In genomic region chr2:121067116-121067515, GRCm38 (mm10) we compare ENCODE assay signal across 25 mouse cellular contexts. TPM values are rescaled to one million over a fixed set of nuclear protein-coding genes. Genes with fewer than 3 reads are reported as not detected.
DNase-seq lines count a peak whose midpoint lies in the region; ATAC-seq and TF ChIP-seq lines count a peak whose summit lies in the region.
"Had no signal": no experiment of that assay in that cellular context is flagged by ENCODE, and none has a peak within 500 bp of the region (broad histone marks: within the 10 kb centered on the region; RNA-seq: fewer than 3 reads in every experiment).

No protein-coding gene starts in this region.

- in situ Hi-C loops in CH12.LX (cut with MboI; ENCODE audit: low pct_ligation_motif_present, low pct_unique_long_range_greater_than_20kb, low sequenced_read_pairs) = no loop called here

- no peak overlapping the region for H3K4me2 ChIP-seq in CH12.LX (ENCODE audit: insufficient read depth, low read depth, poor library complexity, severe bottlenecking)
- H3K4me2 ChIP-seq in liver, embryonic 11.5 days = no peak overlapping the region
- H3K4me2 ChIP-seq: forebrain, embryonic 13.5 days; hindbrain, embryonic 12.5 days had no signal

- dilution Hi-C loops in CH12.LX (cut with MboI; ENCODE audit: extremely low pct_ligation_motif_present, extremely low pct_unique_long_range_greater_than_20kb, low sequenced_read_pairs) = no loop called here

- H3K36me3 ChIP-seq in CH12.LX (replicated peaks in 1 of 2; ENCODE audit: control insufficient read depth in 1 of 2, insufficient read depth in 1 of 2, low read length in 1 of 2) = no peaks in the 10 kb centered on the region
- no peaks in the 10 kb centered on the region for H3K36me3 ChIP-seq in liver, embryonic 11.5 days (ENCODE audit: control insufficient read depth, insufficient read depth, low read length)
- H3K36me3 ChIP-seq: embryonic facial prominence, embryonic 10.5 days; G1E; heart, embryonic 10.5 days; hindbrain, embryonic 12.5 days had no signal

- TF ChIP-seq CTCF in CH12.LX (conservative IDR thresholded peaks at IDR 0.05 in 1 of 2, IDR thresholded peaks at IDR 0.05 in 1 of 2; ENCODE audit: low read depth in 2 of 2, low read length in 2 of 2) = no peak

- TF ChIP-seq RAD21 in CH12.LX (IDR thresholded peaks at IDR 0.05; ENCODE audit: low read depth, low read length) = no peak

- intact Hi-C loops in heart, postnatal 14 days (cut with DNase I) = no loop called here

- WGBS in liver, embryonic 11.5 days = 56% methylated on average over 4 of the region's 4 CpGs

- DNase-seq in heart, adult 11 months = peak; percentile 28
- DNase-seq in heart, postnatal 14 days = no peak
- DNase-seq in CH12.LX (ENCODE audit: extremely low read depth) = no peak
- DNase-seq in retina, postnatal 1 day = peak; percentile 57
- DNase-seq in thymus, postnatal 14 days = peak; percentile 52
- no peak for DNase-seq in spleen, adult 12 weeks (ENCODE audit: low spot score)
- DNase-seq in cerebellum, postnatal 25 days = no peak
- no peak for DNase-seq in liver, embryonic 11.5 days (ENCODE audit: low spot score)
- DNase-seq: adrenal gland, postnatal 10 days; cerebellum, adult 11-12 months; cerebellum, adult 9-11 months; forebrain, postnatal 0 days; gastrocnemius, postnatal 25 days; heart, adult 18-20 months; heart, postnatal 36 days had no signal

- no peak overlapping the region for H3K4me3 ChIP-seq in CH12.LX (replicated peaks in 1 of 3; ENCODE audit: low read depth in 2 of 3, low read length in 2 of 3, poor library complexity in 1 of 3)
- H3K4me3 ChIP-seq in liver, embryonic 11.5 days (ENCODE audit: low read depth, low read length) = no peak overlapping the region
- H3K4me3 ChIP-seq: embryonic facial prominence, embryonic 10.5 days; forebrain, embryonic 13.5 days; heart, embryonic 10.5 days; hindbrain, embryonic 12.5 days had no signal

- no peaks in the 10 kb centered on the region for H3K79me2 ChIP-seq in CH12.LX (replicated peaks; ENCODE audit: control insufficient read depth, extremely low read depth, insufficient read depth, poor library complexity, severe bottlenecking)

- ATAC-seq in liver, embryonic 11.5 days (replicated peaks; ENCODE audit: low FRiP score) = no peak
- ATAC-seq: forebrain, embryonic 13.5 days; forebrain, postnatal 0 days; hindbrain, postnatal 0 days had no signal

- peaks cover 17% of the 10 kb centered on the region for H3K27me3 ChIP-seq in CH12.LX (replicated peaks)
- no peaks in the 10 kb centered on the region for H3K27me3 ChIP-seq in liver, embryonic 11.5 days (replicated peaks; ENCODE audit: control insufficient read depth, insufficient read depth, low read length)
- H3K27me3 ChIP-seq: forebrain, embryonic 13.5 days; hindbrain, embryonic 12.5 days had no signal

- no peaks in the 10 kb centered on the region for H3K4me1 ChIP-seq in CH12.LX (ENCODE audit: control insufficient read depth in 1 of 2, insufficient read depth in 2 of 2)
- no peaks in the 10 kb centered on the region for H3K4me1 ChIP-seq in liver, embryonic 11.5 days (replicated peaks; ENCODE audit: control insufficient read depth, insufficient read depth, low read length)
- H3K4me1 ChIP-seq: embryonic facial prominence, embryonic 10.5 days; forebrain, embryonic 13.5 days; heart, embryonic 10.5 days; hindbrain, embryonic 12.5 days had no signal

- no peak overlapping the region for H3K27ac ChIP-seq in CH12.LX (ENCODE audit: insufficient read depth, low read depth)
- H3K27ac ChIP-seq in liver, embryonic 11.5 days (ENCODE audit: low read depth, low read length) = no peak overlapping the region
- H3K27ac ChIP-seq: embryonic facial prominence, embryonic 10.5 days; forebrain, embryonic 13.5 days; heart, embryonic 10.5 days; hindbrain, embryonic 12.5 days; hindbrain, postnatal 0 days had no signal

- TF ChIP-seq EP300 in CH12.LX (IDR thresholded peaks at IDR 0.05; ENCODE audit: low read length) = no peak

- H3K9me3 ChIP-seq in CH12.LX (replicated peaks; ENCODE audit: low read length) = no peaks in the 10 kb centered on the region
- H3K9me3 ChIP-seq in liver, embryonic 11.5 days (ENCODE audit: control insufficient read depth, low read length) = no peaks in the 10 kb centered on the region
- H3K9me3 ChIP-seq: embryonic facial prominence, embryonic 10.5 days; forebrain, embryonic 13.5 days; G1E; heart, embryonic 10.5 days; hindbrain, embryonic 12.5 days had no signal

- no peak overlapping the region for H3K9ac ChIP-seq in CH12.LX (ENCODE audit: insufficient read depth, low read depth)
- H3K9ac ChIP-seq in liver, embryonic 11.5 days (ENCODE audit: low read depth, low read length) = no peak overlapping the region
- H3K9ac ChIP-seq: forebrain, embryonic 13.5 days; forebrain, postnatal 0 days; hindbrain, embryonic 12.5 days had no signal

- no peak for TF ChIP-seq POLR2A in CH12.LX (IDR thresholded peaks at IDR 0.05; ENCODE audit: low read depth, low read length)

TF ChIP-seq in CH12.LX, 34 proteins besides CTCF, POLR2A, EP300 and RAD21:
- peak; percentile 17; the same call in 1 of the 2 replicates for TF ChIP-seq USF2 (conservative IDR thresholded peaks at IDR 0.05; ENCODE audit: low read depth, low read length)
- TF ChIP-seq NRF1 (IDR thresholded peaks at IDR 0.05; ENCODE audit: low read depth, low read length) = no peak
- TF ChIP-seq MAX (IDR thresholded peaks at IDR 0.05; ENCODE audit: low read length) = 0 out of 2 replicates have a peak, but pooled peaks have one; percentile 19

RNA-seq across cellular contexts. Expression of gene Tgm5, which starts 18.5 kb away (rescaled TPM):
- not detected for total RNA-seq in heart, postnatal 14 days (2021)
- total RNA-seq in CH12.LX (2012; rRNA removed) (not detected in 2 replicates), CH12.LX (2014; rRNA removed) (not detected in 2 replicates)
- polyA plus RNA-seq in CH12.LX (2012; ENCODE audit: insufficient read length, low read depth) = not detected in 2 replicates
- 0.16 and 0.38 TPM in 2 replicates for polyA plus RNA-seq in liver, embryonic 11.5 days (2014; fragmentation: Nextera tagmentation; extraction: Ambion mirVana)
- total RNA-seq: forebrain, postnatal 0 days; gastrocnemius, postnatal 25 days; heart, adult 18-20 months; heart, postnatal 36 days had no signal
- polyA plus RNA-seq: embryonic facial prominence, embryonic 10.5 days; G1E; heart, embryonic 10.5 days; heart, embryonic 14.5 days; hindbrain, embryonic 12.5 days had no signal

RNA-seq across cellular contexts. Expression of gene Epb42, which starts 30.2 kb away (rescaled TPM):
- 1 to 10 TPM; 1.1 to 1.3 TPM for total RNA-seq in heart, postnatal 14 days (2021)
- not detected in 2 replicates for total RNA-seq in CH12.LX (2012; rRNA removed)
- total RNA-seq in CH12.LX (2014; rRNA removed) = not detected in 2 replicates
- not detected in 2 replicates for polyA plus RNA-seq in CH12.LX (2012; ENCODE audit: insufficient read length, low read depth)
- 61.3 and 70.2 TPM in 2 replicates for polyA plus RNA-seq in liver, embryonic 11.5 days (2014; fragmentation: Nextera tagmentation; extraction: Ambion mirVana)
- total RNA-seq: forebrain, postnatal 0 days; gastrocnemius, adult 18-20 months had no signal
- polyA plus RNA-seq: C2C12 had no signal

RNA-seq across cellular contexts. Expression of gene Tgm7, which starts 42.5 kb away (rescaled TPM):
- not detected for total RNA-seq in heart, postnatal 14 days (2021)
- total RNA-seq in CH12.LX (2012; rRNA removed) (not detected in 2 replicates), CH12.LX (2014; rRNA removed) (not detected in 2 replicates)
- polyA plus RNA-seq in CH12.LX (2012; ENCODE audit: insufficient read length, low read depth) = not detected in 2 replicates
- polyA plus RNA-seq in liver, embryonic 11.5 days (2014; fragmentation: Nextera tagmentation; extraction: Ambion mirVana) = not detected in 2 replicates
- total RNA-seq: adrenal gland, postnatal 10 days; forebrain, postnatal 0 days; gastrocnemius, adult 18-20 months; gastrocnemius, postnatal 25 days; heart, adult 18-20 months; heart, postnatal 36 days; hindbrain, postnatal 0 days had no signal
- polyA plus RNA-seq: C2C12; embryonic facial prominence, embryonic 10.5 days; embryonic facial prominence, embryonic 14.5 days; forebrain, embryonic 13.5 days; forebrain, postnatal 0 days; G1E; heart, embryonic 10.5 days; heart, embryonic 14.5 days; hindbrain, embryonic 12.5 days; hindbrain, postnatal 0 days had no signal

RNA-seq across cellular contexts. Expression of gene Ccndbp1, which starts 58.9 kb away (rescaled TPM):
- 10 to 100 TPM; 37.3 to 40.9 TPM for total RNA-seq in heart, postnatal 14 days (2021)
- total RNA-seq in CH12.LX (2012; rRNA removed) (20.4 and 23.4 TPM in 2 replicates), CH12.LX (2014; rRNA removed) (33.4 and 33.6 TPM in 2 replicates)
- polyA plus RNA-seq in CH12.LX (2012; ENCODE audit: insufficient read length, low read depth) = 38.8 and 42.7 TPM in 2 replicates
- polyA plus RNA-seq in liver, embryonic 11.5 days (2014; fragmentation: Nextera tagmentation; extraction: Ambion mirVana) = 42.6 and 45.0 TPM in 2 replicates

Comparison
In these comparisons a context has a peak if more than half of its experiments do, and no peak if none do; other contexts are left out.
1. DNase-seq: peak in heart, adult 11 months (single experiment), retina, postnatal 1 day (single experiment) and thymus, postnatal 14 days (single experiment); none in heart, postnatal 14 days (0 of 2), CH12.LX (single experiment), spleen, adult 12 weeks (single experiment), cerebellum, postnatal 25 days (0 of 2) and liver, embryonic 11.5 days (single experiment).